Mouse (Mus musculus) spleen, adult 2 months (tissue): ENCODE data around the gene Pdgfa.

Experiments
- CTCF ChIP-seq: fragments of 200-500 bp; IDR thresholded peaks from 2 replicates; pipeline ENCODE4 v1.5.1; 2011; ENCODE audit warnings: mild to moderate bottlenecking, inconsistent platforms; ENCODE audit not compliant: insufficient read depth, insufficient read length, insufficient replicate concordance; ENCODE audit errors: extremely low read depth
- POLR2A ChIP-seq: fragments of 200-500 bp; IDR thresholded peaks from 2 replicates; pipeline ENCODE4 v1.6.1; 2011; ENCODE audit warnings: low read depth, low read length, inconsistent platforms

DNA sequence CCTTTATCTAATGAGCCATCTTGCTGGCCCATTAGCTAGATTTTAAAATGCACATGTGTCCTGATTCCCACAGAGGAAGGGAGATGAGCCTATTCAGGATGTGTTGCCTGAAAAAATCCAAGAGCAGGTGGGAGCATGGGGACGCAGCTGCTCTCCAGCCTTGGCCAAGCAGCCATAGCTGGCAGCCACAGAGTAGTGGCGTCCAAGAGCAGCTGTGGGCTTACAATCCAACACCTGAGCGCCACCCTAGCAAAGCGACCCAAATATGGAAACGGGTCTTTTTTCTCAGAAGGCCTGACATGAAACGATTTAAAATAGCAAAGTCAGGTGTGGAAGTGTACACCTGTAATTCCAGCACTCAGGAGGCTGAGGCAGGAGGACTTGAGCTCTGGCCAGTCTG lies 7.4 kb upstream of the Pdgfa start:
- TF ChIP-seq CTCF (no peak), POLR2A (no peak)
